Mouse (Mus musculus): Measurements from ENCODE around the gene Naa16.

- TF ChIP-seq CTCF (conservative IDR thresholded peaks at IDR 0.05; ENCODE audit: low read length): peak; percentile 84
- no peak for TF ChIP-seq NANOG (IDR thresholded peaks at IDR 0.05; ENCODE audit: borderline replicate concordance, low read length)
Measured at GRCm38 (mm10) chr14:79288280-79288679, 102.3 kb downstream of the Naa16 start.

All from E14TG2a.4 (cell line).